Comparison of ENCODE assay signal across 10 mouse cellular contexts in genomic region chr7:46534767-46535428, GRCm38 (mm10).
A peak's percentile ranks its signal among the peaks of the same experiment; 100 is the strongest.
DNase-seq lines count a peak whose midpoint lies in the region; ATAC-seq lines count a peak whose summit lies in the region.
"Had no signal": no experiment of that assay in that cellular context is flagged by ENCODE, and none has a peak within 500 bp of the region (broad histone marks: within the 10 kb centered on the region; RNA-seq: fewer than 3 reads in every experiment).

No protein-coding gene starts in this region.

- H3K4me1 ChIP-seq in hindbrain, embryonic 10.5 days (replicated peaks), result peaks cover 36% of the 10 kb centered on the region
- H3K4me1 ChIP-seq in hindbrain, embryonic 11.5 days (replicated peaks; ENCODE audit: control insufficient read depth, insufficient read depth, low read length), result 0 out of 2 replicates have a peak, but pooled peaks cover 4% of the 10 kb centered on the region
- peaks cover 15% of the 10 kb centered on the region for H3K4me1 ChIP-seq in forebrain, embryonic 16.5 days (replicated peaks; ENCODE audit: control insufficient read depth, insufficient read depth, low read length)
- H3K4me1 ChIP-seq in midbrain, embryonic 10.5 days, result peaks cover 23% of the 10 kb centered on the region
- peaks cover 12% of the 10 kb centered on the region for H3K4me1 ChIP-seq in neural tube, embryonic 14.5 days (ENCODE audit: control insufficient read depth, insufficient read depth, low read length)

- peak overlapping the region; percentile 37; the same call in 1 of the 2 replicates for H3K27ac ChIP-seq in hindbrain, embryonic 10.5 days
- H3K27ac ChIP-seq in hindbrain, embryonic 11.5 days (ENCODE audit: low read depth, low read length), result no peak overlapping the region
- no peak overlapping the region for H3K27ac ChIP-seq in forebrain, embryonic 16.5 days (ENCODE audit: low read length)
- H3K27ac ChIP-seq in midbrain, embryonic 10.5 days (replicated peaks), result peak overlapping the region; percentile 33
- H3K27ac ChIP-seq in neural tube, embryonic 14.5 days (ENCODE audit: low read depth, low read length), result peak overlapping the region; percentile 25; the same call in 1 of the 2 replicates
- H3K27ac ChIP-seq: heart, embryonic 15.5 days; macrophage had no signal

- 82% methylated on average over 11 of the region's 11 CpGs for WGBS in hindbrain, embryonic 10.5 days
- WGBS in hindbrain, embryonic 11.5 days, result 79% methylated on average over 11 of the region's 11 CpGs
- WGBS in forebrain, embryonic 16.5 days, result 80% methylated on average over 11 of the region's 11 CpGs
- 84% methylated on average over 11 of the region's 11 CpGs for WGBS in midbrain, embryonic 10.5 days
- 84% methylated on average over 11 of the region's 11 CpGs for WGBS in neural tube, embryonic 14.5 days

- no peak overlapping the region for H3K4me3 ChIP-seq in hindbrain, embryonic 10.5 days
- H3K4me3 ChIP-seq in hindbrain, embryonic 11.5 days (ENCODE audit: low read depth, low read length), result no peak overlapping the region
- no peak overlapping the region for H3K4me3 ChIP-seq in forebrain, embryonic 16.5 days (replicated peaks; ENCODE audit: low read length)
- no peak overlapping the region for H3K4me3 ChIP-seq in midbrain, embryonic 10.5 days
- no peak overlapping the region for H3K4me3 ChIP-seq in neural tube, embryonic 14.5 days (ENCODE audit: low read depth, low read length)
- H3K4me3 ChIP-seq: heart, embryonic 15.5 days; myocyte had no signal

- DNase-seq in hindbrain, embryonic 10.5 days (ENCODE audit: low spot score), result no peak
- no peak for DNase-seq in hindbrain, embryonic 11.5 days (ENCODE audit: low spot score)
- DNase-seq in midbrain, embryonic 10.5 days (ENCODE audit: low spot score), result no peak
- no peak for DNase-seq in ovary, postnatal 14 days (ENCODE audit: low spot score)

- ATAC-seq in hindbrain, embryonic 11.5 days (ENCODE audit: low FRiP score), result no peak
- peak; percentile 41 for ATAC-seq in forebrain, embryonic 16.5 days
- no peak for ATAC-seq in neural tube, embryonic 14.5 days (ENCODE audit: low read depth)
- no peak for ATAC-seq in inflammation-experienced regulatory T-cells, adult 6 months

- H3K9ac ChIP-seq in hindbrain, embryonic 11.5 days (ENCODE audit: low read depth, low read length), result no peak overlapping the region
- no peak overlapping the region for H3K9ac ChIP-seq in forebrain, embryonic 16.5 days (replicated peaks; ENCODE audit: low read depth, low read length)
- H3K9ac ChIP-seq in neural tube, embryonic 14.5 days (replicated peaks; ENCODE audit: low read depth, low read length), result no peak overlapping the region
- H3K9ac ChIP-seq: heart, embryonic 15.5 days had no signal

- no peaks in the 10 kb centered on the region for H3K36me3 ChIP-seq in hindbrain, embryonic 10.5 days
- H3K36me3 ChIP-seq in hindbrain, embryonic 11.5 days (ENCODE audit: control insufficient read depth, insufficient read depth, low read length), result no peaks in the 10 kb centered on the region
- H3K36me3 ChIP-seq in forebrain, embryonic 16.5 days (ENCODE audit: control insufficient read depth, insufficient read depth), result no peaks in the 10 kb centered on the region
- no peaks in the 10 kb centered on the region for H3K36me3 ChIP-seq in midbrain, embryonic 10.5 days
- H3K36me3 ChIP-seq in neural tube, embryonic 14.5 days (ENCODE audit: control insufficient read depth, insufficient read depth, low read length), result no peaks in the 10 kb centered on the region
- H3K36me3 ChIP-seq: heart, embryonic 15.5 days had no signal

- H3K4me2 ChIP-seq in hindbrain, embryonic 11.5 days (replicated peaks; ENCODE audit: low read depth, low read length), result no peak overlapping the region
- no peak overlapping the region for H3K4me2 ChIP-seq in forebrain, embryonic 16.5 days (ENCODE audit: low read length)
- no peak overlapping the region; the same call in 1 of the 2 replicates for H3K4me2 ChIP-seq in neural tube, embryonic 14.5 days (ENCODE audit: low read depth, low read length)
- H3K4me2 ChIP-seq: heart, embryonic 15.5 days had no signal

- H3K9me3 ChIP-seq in hindbrain, embryonic 10.5 days, result no peaks in the 10 kb centered on the region
- no peaks in the 10 kb centered on the region for H3K9me3 ChIP-seq in hindbrain, embryonic 11.5 days (ENCODE audit: control insufficient read depth, low read length)
- no peaks in the 10 kb centered on the region for H3K9me3 ChIP-seq in forebrain, embryonic 16.5 days (ENCODE audit: control insufficient read depth, low read length)
- no peaks in the 10 kb centered on the region for H3K9me3 ChIP-seq in midbrain, embryonic 10.5 days (replicated peaks)
- H3K9me3 ChIP-seq in neural tube, embryonic 14.5 days (ENCODE audit: control insufficient read depth, low read length), result no peaks in the 10 kb centered on the region
- H3K9me3 ChIP-seq: heart, embryonic 15.5 days had no signal

- no peaks in the 10 kb centered on the region for H3K27me3 ChIP-seq in hindbrain, embryonic 10.5 days (ENCODE audit: insufficient read depth, poor library complexity, severe bottlenecking)
- no peaks in the 10 kb centered on the region for H3K27me3 ChIP-seq in hindbrain, embryonic 11.5 days (ENCODE audit: control insufficient read depth, insufficient read depth, low read length)
- no peaks in the 10 kb centered on the region for H3K27me3 ChIP-seq in forebrain, embryonic 16.5 days (replicated peaks; ENCODE audit: control insufficient read depth, insufficient read depth, low read length)
- H3K27me3 ChIP-seq in midbrain, embryonic 10.5 days (ENCODE audit: low read depth, poor library complexity, severe bottlenecking), result no peaks in the 10 kb centered on the region
- no peaks in the 10 kb centered on the region for H3K27me3 ChIP-seq in neural tube, embryonic 14.5 days (ENCODE audit: control insufficient read depth, insufficient read depth, low read length)
- H3K27me3 ChIP-seq: heart, embryonic 15.5 days had no signal

Comparison
In these comparisons a context has a peak if more than half of its experiments do, and no peak if none do; other contexts are left out.
1. H3K27ac ChIP-seq: peak in hindbrain, embryonic 10.5 days (single experiment), midbrain, embryonic 10.5 days (single experiment) and neural tube, embryonic 14.5 days (single experiment); none in hindbrain, embryonic 11.5 days (single experiment) and forebrain, embryonic 16.5 days (single experiment).